ENCODE assay signal across 28 mouse cellular contexts in genomic region chr1:140940348-140940747, GRCm38 (mm10).
DNase-seq lines count a peak whose midpoint lies in the region; ATAC-seq and TF ChIP-seq lines count a peak whose summit lies in the region.
"Had no signal": no experiment of that assay in that cellular context is flagged by ENCODE, and none has a peak within 500 bp of the region (broad histone marks: within the 10 kb centered on the region; RNA-seq: fewer than 3 reads in every experiment).

No protein-coding gene starts in this region.

- TF ChIP-seq POLR2A in brain, embryonic 14.5 days (IDR thresholded peaks at IDR 0.05; ENCODE audit: borderline replicate concordance, extremely low read depth, insufficient read depth, insufficient read length, poor library complexity, severe bottlenecking): no peak

- ATAC-seq in forebrain, postnatal 0 days: no peak
- no peak for ATAC-seq in forebrain, embryonic 11.5 days (replicated peaks; ENCODE audit: low FRiP score)
- ATAC-seq in neural tube, embryonic 15.5 days (ENCODE audit: low FRiP score): no peak
- ATAC-seq: forebrain, embryonic 16.5 days; midbrain, embryonic 13.5 days had no signal

- peak; percentile 24 for DNase-seq in forebrain, postnatal 0 days
- no peak for DNase-seq in forebrain, embryonic 11.5 days (ENCODE audit: low spot score)
- no peak for DNase-seq in left cerebral cortex, adult 2 months (ENCODE audit: extremely low spot score in 1 of 2, low spot score in 2 of 2)
- no peak for DNase-seq in left cerebral cortex, postnatal 14 days (ENCODE audit: low spot score in 2 of 2)
- peak; percentile 53 for DNase-seq in 416B (ENCODE audit: low read depth)
- peak; percentile 14 for DNase-seq in brain, embryonic 14.5 days (ENCODE audit: low read depth)
- DNase-seq: adrenal gland, postnatal 14 days; B cell, adult 2 months; cerebellum, adult 9-10 months; gastrocnemius, postnatal 14 days; heart, adult 11 months; heart, postnatal 14 days; kidney, adult 2 months; liver; lung, postnatal 10 days; thymus, adult 18-20 months; thymus, postnatal 36 days had no signal

- no peak overlapping the region for H3K4me3 ChIP-seq in forebrain, postnatal 0 days (ENCODE audit: low read depth, low read length)
- no peak overlapping the region for H3K4me3 ChIP-seq in forebrain, embryonic 11.5 days (ENCODE audit: low read depth, low read length)
- no peak overlapping the region for H3K4me3 ChIP-seq in left cerebral cortex, adult 2 months
- no peak overlapping the region for H3K4me3 ChIP-seq in neural tube, embryonic 15.5 days (replicated peaks)
- H3K4me3 ChIP-seq: heart, embryonic 13.5 days; hindbrain, embryonic 13.5 days; limb, embryonic 10.5 days; midbrain, embryonic 13.5 days; myocyte; neural tube, embryonic 13.5 days had no signal

- no peak overlapping the region for H3K27ac ChIP-seq in forebrain, postnatal 0 days (ENCODE audit: low read depth, low read length)
- H3K27ac ChIP-seq in forebrain, embryonic 11.5 days (ENCODE audit: low read depth, low read length): no peak overlapping the region
- H3K27ac ChIP-seq in left cerebral cortex, adult 2 months: no peak overlapping the region
- H3K27ac ChIP-seq in neural tube, embryonic 15.5 days (replicated peaks): no peak overlapping the region
- H3K27ac ChIP-seq: heart, embryonic 13.5 days; hindbrain, embryonic 13.5 days; kidney, postnatal 0 days; limb, embryonic 10.5 days; midbrain, embryonic 13.5 days; neural tube, embryonic 13.5 days had no signal

- H3K27me3 ChIP-seq in forebrain, postnatal 0 days (ENCODE audit: insufficient read depth, low read length): no peaks in the 10 kb centered on the region
- H3K27me3 ChIP-seq in forebrain, embryonic 11.5 days (ENCODE audit: control insufficient read depth, insufficient read depth, low read length): no peaks in the 10 kb centered on the region
- H3K27me3 ChIP-seq in neural tube, embryonic 15.5 days (replicated peaks): no peaks in the 10 kb centered on the region
- H3K27me3 ChIP-seq: CH12.LX; heart, embryonic 13.5 days; hindbrain, embryonic 13.5 days; midbrain, embryonic 13.5 days; neural tube, embryonic 13.5 days had no signal

- H3K4me1 ChIP-seq in forebrain, postnatal 0 days (ENCODE audit: insufficient read depth): no peaks in the 10 kb centered on the region
- no peaks in the 10 kb centered on the region for H3K4me1 ChIP-seq in forebrain, embryonic 11.5 days (replicated peaks; ENCODE audit: control insufficient read depth, insufficient read depth, low read length)
- H3K4me1 ChIP-seq in neural tube, embryonic 15.5 days: no peaks in the 10 kb centered on the region
- H3K4me1 ChIP-seq: heart, embryonic 13.5 days; hindbrain, embryonic 13.5 days; limb, embryonic 10.5 days; midbrain, embryonic 13.5 days; neural tube, embryonic 13.5 days had no signal

- WGBS in forebrain, postnatal 0 days: 40% methylated on average over 4 of the region's 4 CpGs
- WGBS in forebrain, embryonic 11.5 days: 76% methylated on average over 4 of the region's 4 CpGs
- 59% methylated on average over 4 of the region's 4 CpGs for WGBS in neural tube, embryonic 15.5 days

- 0 out of 2 replicates have a peak, but pooled peaks have one; percentile 7 for TF ChIP-seq CTCF in forebrain, postnatal 0 days (IDR thresholded peaks at IDR 0.05; ENCODE audit: low read depth)
- TF ChIP-seq CTCF in left cerebral cortex, adult 2 months (IDR thresholded peaks at IDR 0.05): peak; percentile 32
- no peak for TF ChIP-seq CTCF in brain, embryonic 14.5 days (IDR thresholded peaks at IDR 0.05; ENCODE audit: borderline replicate concordance, extremely low read depth, insufficient read depth, insufficient read length)

- intact Hi-C loops in left cerebral cortex, adult 2 months (cut with DNase I): no loop called here
- intact Hi-C loops in left cerebral cortex, postnatal 14 days (cut with DNase I): no loop called here

- H3K9me3 ChIP-seq in forebrain, postnatal 0 days (ENCODE audit: low read length): no peaks in the 10 kb centered on the region
- H3K9me3 ChIP-seq in forebrain, embryonic 11.5 days (ENCODE audit: control insufficient read depth, low read length): no peaks in the 10 kb centered on the region
- H3K9me3 ChIP-seq in neural tube, embryonic 15.5 days (replicated peaks): no peaks in the 10 kb centered on the region
- H3K9me3 ChIP-seq: heart, embryonic 13.5 days; hindbrain, embryonic 13.5 days; limb, embryonic 10.5 days; midbrain, embryonic 13.5 days; neural tube, embryonic 13.5 days had no signal

- H3K4me2 ChIP-seq in forebrain, postnatal 0 days (ENCODE audit: low read depth): no peak overlapping the region
- no peak overlapping the region for H3K4me2 ChIP-seq in forebrain, embryonic 11.5 days (ENCODE audit: low read depth, low read length, severe bottlenecking)
- H3K4me2 ChIP-seq in neural tube, embryonic 15.5 days: no peak overlapping the region
- H3K4me2 ChIP-seq: heart, embryonic 13.5 days; hindbrain, embryonic 13.5 days; midbrain, embryonic 13.5 days; neural tube, embryonic 13.5 days had no signal

- no peaks in the 10 kb centered on the region for H3K36me3 ChIP-seq in forebrain, postnatal 0 days (ENCODE audit: insufficient read depth)
- no peaks in the 10 kb centered on the region for H3K36me3 ChIP-seq in forebrain, embryonic 11.5 days (ENCODE audit: control insufficient read depth, insufficient read depth, low read length)
- no peaks in the 10 kb centered on the region for H3K36me3 ChIP-seq in neural tube, embryonic 15.5 days
- H3K36me3 ChIP-seq: G1E; heart, embryonic 13.5 days; hindbrain, embryonic 13.5 days; limb, embryonic 10.5 days; midbrain, embryonic 13.5 days; neural tube, embryonic 13.5 days had no signal

- no peak overlapping the region for H3K9ac ChIP-seq in forebrain, postnatal 0 days
- H3K9ac ChIP-seq in forebrain, embryonic 11.5 days (ENCODE audit: low read length): no peak overlapping the region
- no peak overlapping the region for H3K9ac ChIP-seq in neural tube, embryonic 15.5 days (replicated peaks)
- H3K9ac ChIP-seq: heart, embryonic 13.5 days; hindbrain, embryonic 13.5 days; midbrain, embryonic 13.5 days; neural tube, embryonic 13.5 days had no signal

Comparison
In these comparisons a context has a peak if more than half of its experiments do, and no peak if none do; other contexts are left out.
1. DNase-seq: peak in forebrain, postnatal 0 days (single experiment), 416B (single experiment) and brain, embryonic 14.5 days (single experiment); none in forebrain, embryonic 11.5 days (single experiment), left cerebral cortex, adult 2 months (0 of 2) and left cerebral cortex, postnatal 14 days (0 of 2).